Mouse (Mus musculus) bone marrow macrophage, adult 2 months (primary cell): ENCODE results near the gene Itih1. TPM values are rescaled to one million over a fixed set of nuclear protein-coding genes. Genes with fewer than 3 reads are reported as not detected.

Experiments used
- H3K27ac ChIP-seq: 2 replicates; pipeline ENCODE4 v1.5.1; 2012; ENCODE audit warnings: low read depth, low read length; ENCODE audit not compliant: insufficient read depth
- H3K4me1 ChIP-seq: 2 replicates; pipeline ENCODE4 v1.6.1; 2012; ENCODE audit warnings: low read length; ENCODE audit not compliant: control insufficient read depth, insufficient read depth
- H3K4me3 ChIP-seq: 2 replicates; pipeline ENCODE4 v1.5.1; 2012; ENCODE audit warnings: mild to moderate bottlenecking, low read length, moderate library complexity; ENCODE audit not compliant: insufficient read depth
- CTCF ChIP-seq: IDR thresholded peaks from 2 replicates; pipeline ENCODE4 v1.5.1; 2012; ENCODE audit warnings: low read depth, mild to moderate bottlenecking, low read length, moderate library complexity
- POLR2A ChIP-seq: IDR thresholded peaks from 2 replicates; pipeline ENCODE4 v1.6.1; 2012; ENCODE audit warnings: mild to moderate bottlenecking, low read depth, low read length, borderline replicate concordance
- polyA plus RNA-seq: library from polyadenylated mRNA; stranded (reverse); fragments of >200 nt; gene quantifications from 2 replicates; pipeline ENCODE4 v1.2.4, GENCODE M21; 2012; ENCODE audit not compliant: missing spikeins, insufficient read depth, insufficient read length

Gene Itih1
- polyA plus RNA-seq, 1 experiment: not detected

DNA sequence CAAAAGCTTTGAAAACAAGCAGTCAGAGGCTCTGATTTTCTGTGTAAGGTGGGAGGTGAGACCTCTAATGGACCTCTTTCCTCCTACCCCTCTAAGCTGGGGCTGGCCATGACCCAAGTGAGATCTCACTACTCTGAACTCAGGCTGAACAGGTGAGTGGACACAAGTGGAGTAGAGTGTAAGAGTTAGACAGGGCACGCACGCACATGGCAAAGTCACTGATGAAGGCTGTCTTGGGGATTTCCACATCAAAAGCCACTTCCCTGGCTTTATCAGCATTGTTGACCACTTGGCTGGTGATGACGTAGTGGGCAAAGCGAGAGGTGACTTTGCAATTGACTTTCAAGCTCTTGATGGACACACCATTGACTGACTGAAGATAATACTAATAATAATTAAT, 835 bp downstream of the Itih1 start:
- Histone ChIP-seq H3K4me1 (peaks cover 36% of the 10 kb centered on the region), H3K27ac (no peak overlapping the region)

DNA sequence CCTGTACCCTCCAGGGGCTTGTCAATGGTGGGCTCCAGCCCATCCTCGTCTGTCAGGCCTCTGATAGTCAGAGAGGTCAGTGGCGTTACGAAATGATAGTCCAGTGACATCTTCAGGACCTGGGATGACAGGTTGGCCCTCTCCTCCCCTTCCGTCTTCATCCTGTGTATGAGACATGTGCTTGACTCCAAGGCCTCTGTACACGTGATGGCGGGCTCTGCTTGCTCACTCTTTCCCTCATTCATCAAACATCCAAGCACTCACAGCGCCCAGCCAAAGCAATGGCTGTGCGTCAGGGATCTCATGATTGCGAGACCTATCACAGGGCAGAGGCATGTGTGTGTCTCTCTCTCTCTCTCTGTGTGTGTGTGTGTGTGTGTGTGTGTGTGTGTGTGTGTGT, 9.7 kb downstream of the Itih1 start:
- Histone ChIP-seq H3K27ac (no peak overlapping the region), H3K4me3 (no peak overlapping the region), H3K4me1 (peaks cover 17% of the 10 kb centered on the region)
- no peak for TF ChIP-seq CTCF
- TF ChIP-seq POLR2A: no peak

More for the DNA sequence above, 835 bp downstream of the Itih1 start:
- TF ChIP-seq POLR2A: no peak
- TF ChIP-seq CTCF: no peak
- no peak overlapping the region for H3K4me3 ChIP-seq

DNA sequence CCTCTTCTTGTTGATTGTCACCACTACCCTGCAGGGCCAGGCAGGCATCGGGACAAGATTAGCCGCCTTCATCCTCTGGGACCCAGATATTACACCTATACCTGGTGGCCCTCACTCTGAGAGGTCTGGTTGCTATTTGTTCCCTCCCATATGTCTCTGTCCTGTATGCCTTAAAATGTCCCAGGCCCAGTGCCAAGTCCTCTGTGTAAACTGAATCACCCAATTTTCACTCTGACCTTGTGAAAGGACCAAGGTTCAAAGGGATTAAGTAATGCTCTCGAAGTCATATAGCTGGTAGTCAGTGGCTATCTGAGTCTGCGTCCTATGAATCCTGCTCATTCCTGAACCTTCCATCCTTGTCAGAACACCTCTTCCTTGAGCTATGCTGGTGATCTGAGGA, 12.7 kb downstream of the Itih1 start:
- Histone ChIP-seq H3K4me1 (peaks cover 17% of the 10 kb centered on the region), H3K4me3 (no peak overlapping the region), H3K27ac (no peak overlapping the region)
- TF ChIP-seq CTCF: no peak
- TF ChIP-seq POLR2A: no peak

DNA sequence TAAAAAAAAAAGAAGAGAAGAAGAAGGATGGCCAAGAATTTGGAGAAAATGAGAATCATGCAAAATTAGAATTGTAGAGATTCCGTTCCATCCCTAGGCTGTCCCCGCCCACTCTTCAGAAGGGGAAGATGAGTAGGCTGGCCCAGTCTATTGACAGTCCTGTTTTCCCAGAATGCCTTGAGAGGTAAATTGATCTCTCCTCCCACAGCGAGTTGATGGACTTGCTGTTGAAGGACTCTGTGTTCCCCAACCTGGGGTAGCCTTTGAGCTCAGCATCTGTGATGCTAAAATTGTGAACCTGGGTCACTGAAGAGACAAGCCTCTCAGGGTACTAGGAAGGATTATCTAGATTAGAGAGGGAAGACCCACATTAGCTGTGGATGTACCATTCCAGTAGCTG, 17.6 kb downstream of the Itih1 start:
- no peak overlapping the region for H3K4me3 ChIP-seq
- H3K27ac ChIP-seq: no peak overlapping the region
- H3K4me1 ChIP-seq: no peaks in the 10 kb centered on the region
- TF ChIP-seq CTCF (no peak), POLR2A (no peak)

DNA sequence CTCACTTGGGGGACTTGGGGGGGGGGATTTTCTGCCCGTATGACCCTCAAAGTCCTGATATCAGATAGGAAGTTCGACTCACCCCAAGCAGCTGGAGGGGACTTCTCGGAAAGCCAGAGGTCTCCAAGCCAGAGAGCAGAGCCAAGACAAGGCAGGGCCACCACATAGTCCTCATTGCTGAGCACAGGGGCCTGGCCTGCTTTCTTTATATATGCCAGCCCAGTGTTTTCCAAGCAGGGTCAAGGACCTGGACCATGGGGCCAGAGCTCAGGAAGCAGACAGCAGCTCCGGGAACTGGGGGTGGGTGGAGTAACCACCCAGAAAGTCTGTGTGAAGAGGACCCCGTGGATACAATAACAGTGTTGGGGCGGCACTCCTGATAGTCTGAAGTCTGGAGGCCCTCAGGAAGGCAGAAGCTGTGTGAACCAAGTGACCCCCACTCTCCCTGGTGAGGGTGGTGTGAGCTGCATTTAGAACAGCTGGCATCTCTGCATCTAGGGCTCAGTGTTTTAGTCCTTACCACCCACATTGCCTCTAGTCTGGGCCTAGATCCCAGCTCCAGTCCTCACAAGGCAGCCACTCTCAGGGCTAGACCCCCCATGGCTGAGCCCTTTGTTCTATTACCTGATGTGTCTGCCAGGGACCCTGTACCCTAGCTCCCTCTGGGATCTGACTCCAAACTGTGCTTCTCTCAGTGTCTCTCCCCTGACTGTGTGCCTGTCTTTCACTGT, 19.5 kb downstream of the Itih1 start, which contains the start of gene Itih3:
Gene Itih3, minus strand, starts transcription at position 386 of the 731 bp plus-strand sequence.
- Histone ChIP-seq H3K4me3 (no peak within 1 kb of the TSS), H3K27ac (no peak within 1 kb of the TSS)
- TF ChIP-seq CTCF: no peak
- no peak for TF ChIP-seq POLR2A

DNA sequence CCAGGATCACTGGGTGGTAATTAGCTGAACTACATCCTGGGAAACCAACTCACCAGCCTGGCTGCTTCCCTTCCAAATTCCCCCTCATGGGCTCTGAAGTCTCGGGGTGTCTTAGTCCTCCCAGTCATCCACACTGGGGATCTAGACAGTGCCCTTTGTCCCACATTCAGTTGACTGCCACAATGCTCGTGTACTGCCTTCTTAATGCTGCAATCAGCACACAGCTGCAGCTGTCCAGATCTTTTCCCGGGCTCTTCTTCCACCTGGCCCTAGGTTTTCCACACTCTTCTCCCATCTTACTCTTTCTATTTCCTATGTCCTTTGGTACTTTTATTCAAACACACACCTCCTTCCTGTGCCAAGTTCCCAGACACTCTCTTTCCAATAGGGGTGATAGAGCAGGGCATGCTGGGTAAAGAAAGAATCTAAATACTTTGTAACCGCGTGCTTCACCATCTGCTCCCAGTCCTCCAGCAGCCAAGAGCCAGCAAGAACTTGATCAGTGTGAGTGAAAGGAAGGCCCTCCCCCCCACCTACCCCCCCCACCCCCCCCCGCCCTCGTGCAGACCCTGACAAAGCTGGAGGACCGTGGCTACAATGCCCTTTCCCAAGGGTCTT, 20.9 kb downstream of the Itih1 start:
- TF ChIP-seq CTCF (no peak), POLR2A (no peak)
- Histone ChIP-seq H3K27ac (no peak overlapping the region), H3K4me3 (no peak overlapping the region), H3K4me1 (no peaks in the 10 kb centered on the region)

More for the DNA sequence above, 19.5 kb downstream of the Itih1 start, which contains the start of gene Itih3:
- H3K4me1 ChIP-seq: no peaks in the 10 kb centered on the region

DNA sequence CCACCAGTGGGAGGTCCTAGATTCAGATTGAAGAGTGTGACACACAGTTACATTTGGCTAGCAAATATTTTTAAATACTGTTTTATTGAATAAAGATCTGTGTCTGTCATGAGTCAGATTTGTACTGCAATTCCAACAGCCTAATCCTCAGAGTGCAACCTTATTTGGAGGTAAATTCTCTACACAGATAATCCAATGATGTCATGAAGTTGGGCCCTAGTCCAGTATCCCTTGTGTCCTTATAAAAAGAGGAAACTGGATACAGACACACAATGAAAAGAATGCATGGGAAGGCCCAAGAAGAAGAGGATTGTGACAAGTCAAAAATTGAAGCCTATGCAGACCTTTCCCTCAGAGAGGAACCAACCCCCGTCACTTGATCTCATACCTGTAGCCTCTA, 26.6 kb downstream of the Itih1 start:
- H3K4me1 ChIP-seq: no peaks in the 10 kb centered on the region
- no peak overlapping the region for H3K27ac ChIP-seq
- TF ChIP-seq POLR2A: no peak
- TF ChIP-seq CTCF: no peak
- H3K4me3 ChIP-seq: no peak overlapping the region

DNA sequence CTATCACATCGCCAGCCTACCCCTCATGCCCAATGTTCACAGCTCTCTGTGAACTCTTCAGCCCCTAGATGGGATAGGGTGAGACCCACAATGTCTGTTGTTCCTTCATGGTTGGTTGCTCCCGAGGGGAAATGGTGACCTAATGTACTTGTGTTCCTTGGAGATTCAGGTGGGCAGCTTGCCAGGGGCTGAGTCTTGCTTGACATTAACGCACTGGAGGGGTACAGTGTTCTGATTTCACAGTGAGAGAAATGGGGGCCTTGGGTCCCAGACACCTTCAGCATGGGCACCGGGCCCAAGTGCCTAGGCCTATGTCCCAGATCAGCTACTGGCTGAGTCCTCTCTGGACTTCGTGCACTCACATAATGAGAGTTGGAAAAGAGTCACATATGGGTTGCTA, 29.7 kb downstream of the Itih1 start:
- Histone ChIP-seq H3K4me3 (no peak overlapping the region), H3K27ac (no peak overlapping the region), H3K4me1 (peaks cover under 1% of the 10 kb centered on the region)
- TF ChIP-seq CTCF: no peak
- no peak for TF ChIP-seq POLR2A

DNA sequence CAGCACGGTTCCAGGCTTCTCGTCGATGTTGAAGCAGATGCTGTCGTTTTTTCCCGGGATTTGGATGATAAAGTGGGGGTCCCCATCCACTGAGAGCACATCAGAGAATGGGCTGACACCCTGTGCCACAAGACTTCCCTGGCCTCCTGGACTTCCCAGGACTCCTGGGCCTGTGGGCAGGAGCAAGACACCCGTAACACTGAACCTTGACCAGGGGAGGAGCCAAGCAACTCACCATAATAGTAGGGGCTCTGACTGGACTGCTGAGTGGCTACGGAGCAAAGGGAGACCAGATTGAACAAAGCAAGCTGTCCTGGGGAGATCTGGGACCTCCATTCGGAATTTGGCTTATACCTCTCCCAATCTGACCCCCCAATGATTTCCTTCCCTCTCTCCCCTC, 30.4 kb downstream of the Itih1 start:
- Histone ChIP-seq H3K4me3 (no peak overlapping the region), H3K4me1 (peaks cover 7% of the 10 kb centered on the region), H3K27ac (no peak overlapping the region)
- TF ChIP-seq POLR2A (no peak), CTCF (no peak)

DNA sequence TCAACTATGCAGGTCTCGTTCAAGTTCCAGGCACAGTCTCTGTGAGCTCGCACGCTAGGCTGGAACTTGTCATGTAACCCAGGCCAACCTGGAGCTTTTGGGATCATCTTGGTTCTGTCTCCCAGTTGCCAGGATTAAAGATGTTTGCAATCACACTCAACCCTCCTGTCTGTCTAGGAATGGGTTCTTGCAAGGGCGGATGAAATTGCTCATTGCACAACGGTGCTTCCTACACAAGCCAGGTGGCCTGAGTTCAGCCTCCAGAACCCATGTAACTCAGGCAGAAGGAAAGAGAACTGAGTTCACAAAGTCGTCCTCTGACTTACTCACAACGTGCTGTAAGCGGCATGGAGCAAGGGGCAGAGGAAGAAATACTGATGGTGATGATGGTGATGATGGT, 31.9 kb downstream of the Itih1 start:
- Histone ChIP-seq H3K4me3 (no peak overlapping the region), H3K27ac (no peak overlapping the region), H3K4me1 (peaks cover 10% of the 10 kb centered on the region)
- TF ChIP-seq CTCF: no peak
- TF ChIP-seq POLR2A: no peak

DNA sequence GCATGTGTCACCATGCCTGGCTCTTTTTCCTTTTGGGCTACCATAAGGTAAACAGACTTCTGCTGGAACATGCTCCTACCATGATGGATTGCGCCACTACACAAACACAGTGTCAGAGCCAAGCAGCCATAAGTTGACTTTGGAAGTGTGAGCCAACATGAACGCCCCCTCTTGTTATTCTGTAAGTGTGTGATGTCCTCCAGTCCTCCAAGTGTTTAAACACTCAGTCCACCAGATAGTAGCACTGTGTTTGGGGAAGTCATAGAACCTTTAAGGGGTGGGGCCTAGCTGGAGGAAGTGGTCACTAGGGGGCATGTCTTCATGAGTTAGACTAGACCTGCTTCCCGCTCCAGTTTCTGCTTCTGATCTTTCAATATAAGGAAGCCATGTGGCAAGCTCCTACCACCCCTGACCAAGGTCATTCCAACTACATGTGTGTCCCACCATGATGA, 35.2 kb downstream of the Itih1 start:
- H3K27ac ChIP-seq: peak overlapping the region; percentile 35
- no peak for TF ChIP-seq POLR2A
- no peak for TF ChIP-seq CTCF
- H3K4me1 ChIP-seq: peaks cover 21% of the 10 kb centered on the region

More for the DNA sequence above, 35.2 kb downstream of the Itih1 start:
- H3K4me3 ChIP-seq: no peak overlapping the region
